Mouse (Mus musculus) liver, embryonic 14.5 days (tissue): ENCODE data around the gene Gm10142.

ENCODE experiments used
- CTCF ChIP-seq: IDR thresholded peaks from 2 replicates; pipeline ENCODE4 v1.5.1; 2016; ENCODE audit warnings: antibody characterized with exemption, low read depth, control low read depth
- EP300 ChIP-seq: IDR thresholded peaks from 2 replicates; pipeline ENCODE4 v1.6.1; 2016; ENCODE audit warnings: antibody characterized with exemption, low read depth

DNA sequence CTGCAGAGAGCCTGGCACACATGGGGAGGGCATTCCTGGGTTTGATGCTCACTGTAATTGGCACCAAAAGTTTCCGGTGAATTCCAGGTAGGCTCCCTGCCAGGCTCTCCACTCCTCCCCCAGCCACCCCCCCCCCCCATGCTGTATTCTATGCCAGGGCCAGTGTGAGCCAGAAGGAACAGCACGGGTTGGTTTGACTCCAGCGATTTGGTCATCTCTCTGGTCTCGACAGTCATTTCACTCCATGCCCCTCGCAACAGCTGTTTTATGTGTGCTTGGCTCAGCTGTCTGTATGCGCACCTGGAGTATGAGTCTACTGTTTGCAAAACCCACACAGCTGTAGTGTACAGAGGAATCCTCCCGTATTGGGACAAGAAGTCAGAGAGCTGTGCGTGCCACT lies 49.3 kb upstream of the Gm10142 start:
- no peak for TF ChIP-seq CTCF
- no peak for TF ChIP-seq EP300
